Mouse (Mus musculus) G1E (cell line): Measurements from ENCODE around the gene Dgkb.

Experiments
- CTCF ChIP-seq: IDR thresholded peaks from 2 replicates; pipeline ENCODE4 v1.5.1; 2012; ENCODE audit warnings: low read depth, low read length, inconsistent platforms, mixed read lengths
- GATA1 ChIP-seq: IDR thresholded peaks from 2 replicates; pipeline ENCODE4 v1.6.1; 2012; ENCODE audit warnings: borderline replicate concordance, low read length, inconsistent platforms, mixed read lengths
- GATA2 ChIP-seq: IDR thresholded peaks from 2 replicates; pipeline ENCODE4 v1.6.1; 2012; ENCODE audit warnings: low read depth, low read length, inconsistent platforms, borderline replicate concordance
- POLR2AphosphoS5 ChIP-seq: IDR thresholded peaks from 2 replicates; pipeline ENCODE4 v1.6.1; 2012; ENCODE audit warnings: low read depth, low read length, inconsistent platforms; ENCODE audit not compliant: insufficient replicate concordance
- TAL1 ChIP-seq: conservative IDR thresholded peaks from 2 replicates; pipeline ENCODE4 v1.6.1; 2012; ENCODE audit warnings: low read depth, low read length, inconsistent platforms, mixed read lengths

DNA sequence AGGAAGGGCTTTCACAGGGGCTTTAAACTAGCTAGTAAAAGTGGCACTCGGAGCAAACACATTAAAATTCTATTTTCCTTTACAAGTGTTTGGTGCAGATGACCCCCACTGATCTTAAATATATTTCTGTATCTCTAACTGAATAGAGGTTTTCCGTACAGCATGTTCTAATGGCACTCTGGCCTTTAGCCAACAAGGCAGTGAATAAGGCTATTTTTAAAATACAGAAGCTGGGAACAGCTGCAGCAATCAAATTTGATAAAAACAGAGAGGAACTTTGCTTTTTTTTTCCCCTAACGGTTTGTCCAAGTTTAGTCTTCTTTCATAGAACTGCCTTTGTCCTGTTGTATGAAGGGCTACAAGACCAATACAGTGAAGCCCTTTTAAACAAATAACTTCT lies 776.5 kb downstream of the Dgkb start:
- TF ChIP-seq CTCF (no peak), POLR2AphosphoS5 (no peak), TAL1 (no peak), GATA2 (no peak), GATA1 (no peak)
